Mouse (Mus musculus) neural tube, embryonic 11.5 days (tissue): ENCODE results near the gene Sema5b. TPM values are rescaled to one million over a fixed set of nuclear protein-coding genes. Genes with fewer than 3 reads are reported as not detected.
A peak's percentile ranks its signal among the peaks of the same experiment; 100 is the strongest.

Experiments used
- ATAC-seq: fragments of 200-750 bp; cut with Nextera tagmentation; 2 replicates; pipeline ENCODE4 v1.8.0; 2017; ENCODE audit warnings: moderate number of reproducible peaks, mild to moderate bottlenecking, moderate TSS enrichment, moderate library complexity; ENCODE audit not compliant: insufficient read depth, low FRiP score, low TSS enrichment
- DNase-seq: peaks from one replicate; pipeline ENCODE4 v3.0.0-alpha.2; 2015; ENCODE audit warnings: low spot score
- H3K27ac ChIP-seq: fragments of 300-500 bp; sonication (generic); 2 replicates; pipeline ENCODE4 v1.5.1; 2014; ENCODE audit warnings: low read depth, mild to moderate bottlenecking, low read length
- H3K27me3 ChIP-seq: fragments of 300-500 bp; sonication (generic); 2 replicates; pipeline ENCODE4 v1.6.1; 2014; ENCODE audit warnings: mild to moderate bottlenecking, low read length, mixed read lengths; ENCODE audit not compliant: control insufficient read depth, insufficient read depth
- H3K36me3 ChIP-seq: fragments of 300-500 bp; sonication (generic); 2 replicates; pipeline ENCODE4 v1.6.1; 2014; ENCODE audit warnings: mild to moderate bottlenecking, low read length, moderate library complexity, mixed read lengths; ENCODE audit not compliant: control insufficient read depth, insufficient read depth
- H3K4me1 ChIP-seq: fragments of 300-500 bp; sonication (generic); 2 replicates; pipeline ENCODE4 v1.6.1; 2014; ENCODE audit warnings: low read length, mixed read lengths; ENCODE audit not compliant: control insufficient read depth, insufficient read depth
- H3K4me2 ChIP-seq: fragments of 300-500 bp; sonication (generic); 2 replicates; pipeline ENCODE4 v1.6.1; 2014; ENCODE audit warnings: low read depth, mild to moderate bottlenecking, moderate library complexity
- H3K4me3 ChIP-seq: fragments of 300-500 bp; sonication (generic); 2 replicates; pipeline ENCODE4 v1.5.1; 2014; ENCODE audit warnings: low read depth, low read length
- H3K9ac ChIP-seq: fragments of 300-500 bp; sonication (generic); 2 replicates; pipeline ENCODE4 v1.6.1; 2014; ENCODE audit warnings: mild to moderate bottlenecking, low read length
- H3K9me3 ChIP-seq: fragments of 300-500 bp; sonication (generic); 2 replicates; pipeline ENCODE4 v1.6.1; 2016; ENCODE audit warnings: low read length; ENCODE audit not compliant: control insufficient read depth
- WGBS: fragments of 180-500 bp; shearing (Covaris S2); extraction: QIAGEN DNeasy Blood & Tissue Kit; methylation state at CpG from one replicate; pipeline ENCODE4 v1.1.7; 2014; 5-methylcytosine and 5-hydroxymethylcytosine counted together
- polyA plus RNA-seq: library from polyadenylated mRNA; unstranded; fragments of >200 nt; fragmentation: Nextera tagmentation; extraction: Ambion mirVana; gene quantifications from 2 replicates; pipeline ENCODE4 v1.2.1, GENCODE M21; 2014

The Sema5b gene
- polyA plus RNA-seq, 1 experiment from 2014 or later, result 28.1 TPM

DNA sequence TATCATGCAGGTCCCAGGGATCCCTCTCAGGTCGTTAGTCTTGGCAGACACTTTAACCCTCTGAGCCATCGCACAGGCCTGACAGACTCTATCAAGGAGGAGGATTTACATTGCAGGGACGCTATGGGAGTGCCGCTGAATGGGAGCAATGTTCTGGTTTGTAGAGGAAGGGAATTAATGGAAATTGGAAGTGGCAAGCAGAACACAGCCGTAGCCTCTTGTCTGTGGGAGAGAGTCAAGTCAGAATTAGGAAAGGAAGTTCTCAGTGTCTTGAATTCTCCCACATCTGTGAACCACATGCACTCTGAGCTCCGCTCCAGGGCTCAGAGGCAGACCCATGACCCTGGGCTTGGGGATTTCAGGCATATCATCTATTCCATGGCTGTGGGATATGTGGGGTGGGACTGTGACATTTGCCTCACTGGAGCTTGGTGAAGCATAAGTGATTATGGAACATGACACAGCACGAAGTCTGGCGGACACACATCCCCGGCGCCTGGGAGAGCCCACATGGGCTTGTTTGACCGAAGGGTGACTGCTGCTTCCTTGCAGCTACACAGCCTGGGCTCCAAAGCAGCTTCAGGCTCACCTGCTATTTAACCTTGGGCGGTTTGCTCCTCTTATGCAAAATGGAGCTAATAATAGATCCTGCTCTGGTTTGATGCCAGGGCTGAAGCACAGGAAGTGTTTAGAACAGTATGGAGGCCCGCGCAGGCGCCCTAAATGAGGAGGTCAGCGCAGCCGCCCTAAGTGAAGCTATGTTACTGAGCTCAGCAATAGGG lies 140.6 kb downstream of the Sema5b start:
- ATAC-seq, result no peak
- Histone ChIP-seq H3K4me1 (peaks cover 5% of the 10 kb centered on the region), H3K4me3 (no peak overlapping the region), H3K4me2 (no peak overlapping the region), H3K9me3 (no peaks in the 10 kb centered on the region), H3K9ac (no peak overlapping the region), H3K36me3 (no peaks in the 10 kb centered on the region), H3K27me3 (no peaks in the 10 kb centered on the region), H3K27ac (no peak overlapping the region)
- 56% methylated on average over 17 of the region's 17 CpGs for WGBS
- peak; percentile 32 for DNase-seq

DNA sequence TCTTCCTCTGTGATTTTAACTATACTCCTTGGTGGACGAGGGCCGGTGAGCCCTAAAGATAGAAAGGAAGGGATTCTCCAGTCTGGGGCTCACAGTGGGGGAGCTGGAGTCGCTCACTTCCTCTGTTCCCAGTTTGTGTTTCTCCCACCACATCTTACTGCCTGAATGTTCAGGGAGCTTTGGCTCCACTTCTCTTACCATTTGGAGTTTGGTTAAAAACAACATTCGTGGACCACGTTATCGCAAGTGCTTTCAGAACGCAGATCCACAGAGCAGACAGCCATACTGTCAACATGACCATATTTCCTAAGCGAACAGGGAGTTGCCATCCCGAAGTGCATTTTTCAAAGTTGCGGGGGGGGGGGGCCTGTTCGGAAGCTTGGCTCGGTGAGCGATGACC lies 144.1 kb downstream of the Sema5b start:
- ATAC-seq, result no peak
- Histone ChIP-seq H3K9ac (no peak overlapping the region), H3K36me3 (no peaks in the 10 kb centered on the region), H3K4me3 (no peak overlapping the region), H3K4me2 (no peak overlapping the region), H3K27ac (no peak overlapping the region), H3K27me3 (no peaks in the 10 kb centered on the region), H3K4me1 (peaks cover 5% of the 10 kb centered on the region), H3K9me3 (no peaks in the 10 kb centered on the region)
- DNase-seq, result no peak
- WGBS, result 77% methylated on average over 13 of the region's 13 CpGs

DNA sequence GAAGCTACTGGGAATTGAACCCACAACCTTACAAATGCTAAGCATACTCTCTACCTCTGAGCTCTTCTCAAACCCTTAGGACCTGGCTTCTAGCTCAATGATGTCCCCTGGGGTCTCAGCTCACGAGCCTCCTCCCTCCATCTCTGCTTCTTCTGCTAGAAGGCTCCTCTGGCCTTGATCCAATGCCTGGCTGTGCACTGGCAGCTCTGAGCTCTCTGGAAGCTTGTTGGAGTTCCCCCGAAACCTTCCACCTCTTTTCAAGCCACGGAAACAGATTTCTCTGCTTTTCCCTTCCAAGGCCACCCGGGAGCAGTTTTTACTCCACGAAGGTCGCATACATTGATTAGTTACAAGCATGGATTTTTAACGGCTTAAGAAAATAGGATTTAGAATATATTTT lies 145.5 kb downstream of the Sema5b start:
- Histone ChIP-seq H3K36me3 (no peaks in the 10 kb centered on the region), H3K9me3 (no peaks in the 10 kb centered on the region), H3K9ac (no peak overlapping the region), H3K4me2 (no peak overlapping the region), H3K4me3 (no peak overlapping the region), H3K4me1 (peaks cover 2% of the 10 kb centered on the region), H3K27ac (no peak overlapping the region), H3K27me3 (no peaks in the 10 kb centered on the region)
- DNase-seq (no peak), ATAC-seq (no peak)
- 81% methylated on average over 7 of the region's 7 CpGs for WGBS

DNA sequence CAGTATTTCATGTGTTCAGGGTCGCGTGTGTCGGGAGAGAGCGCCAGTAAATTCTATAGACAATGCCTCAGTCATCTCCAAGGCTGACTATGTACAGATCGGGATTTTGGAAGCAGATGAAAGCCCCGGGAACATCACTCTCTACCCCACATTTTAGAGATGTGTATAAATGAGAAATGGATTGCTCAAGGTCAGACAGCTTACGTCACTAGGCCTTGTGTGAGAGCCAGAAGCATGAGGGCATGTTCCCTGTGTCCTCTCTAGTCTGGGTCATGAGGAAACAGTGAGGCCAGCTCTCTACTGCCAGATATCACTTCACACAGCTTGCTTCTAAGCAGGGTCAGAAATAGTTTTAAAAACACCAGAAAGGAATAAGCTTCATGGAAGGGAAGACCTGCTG lies 150.7 kb downstream of the Sema5b start:
- Histone ChIP-seq H3K27me3 (no peaks in the 10 kb centered on the region), H3K9ac (no peak overlapping the region), H3K4me1 (no peaks in the 10 kb centered on the region), H3K4me3 (no peak overlapping the region), H3K9me3 (no peaks in the 10 kb centered on the region), H3K27ac (no peak overlapping the region), H3K36me3 (no peaks in the 10 kb centered on the region), H3K4me2 (no peak overlapping the region)
- ATAC-seq, result no peak
- no peak for DNase-seq
- 93% methylated on average over 7 of the region's 7 CpGs for WGBS

DNA sequence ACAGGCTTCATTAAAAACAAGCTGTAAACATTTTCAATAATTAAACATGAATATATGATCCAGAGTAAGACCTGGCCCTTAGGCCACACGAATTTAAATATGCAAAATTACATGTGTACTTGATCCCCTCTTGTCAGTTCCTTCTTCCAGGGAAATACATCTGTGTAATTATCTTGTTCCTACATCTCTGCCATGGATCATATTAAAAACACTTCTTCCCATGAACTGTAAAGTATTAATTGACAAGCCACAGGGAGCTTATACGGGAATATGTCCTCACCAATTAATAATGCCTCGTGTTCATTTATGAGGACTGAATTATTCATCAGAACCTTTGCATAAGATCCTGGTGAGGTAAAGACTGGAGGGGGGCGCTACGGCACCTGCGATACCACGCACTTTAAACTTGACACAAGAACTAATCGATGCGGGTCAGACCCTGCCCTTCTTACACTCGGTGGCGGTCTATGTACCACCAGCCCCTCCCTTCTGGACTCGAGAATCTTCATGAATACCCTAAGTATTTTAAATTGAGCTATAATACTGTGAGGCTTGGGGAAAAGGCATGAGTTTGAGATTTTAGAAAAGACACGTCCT lies 153.4 kb downstream of the Sema5b start:
- H3K9me3 ChIP-seq, result no peaks in the 10 kb centered on the region
- no peaks in the 10 kb centered on the region for H3K27me3 ChIP-seq
- no peaks in the 10 kb centered on the region for H3K36me3 ChIP-seq
- WGBS, result 91% methylated on average over 13 of the region's 13 CpGs
- DNase-seq (no peak), ATAC-seq (no peak)
- H3K27ac ChIP-seq, result no peak overlapping the region
- H3K4me2 ChIP-seq, result no peak overlapping the region
- H3K4me3 ChIP-seq, result no peak overlapping the region
- no peak overlapping the region for H3K9ac ChIP-seq
- no peaks in the 10 kb centered on the region for H3K4me1 ChIP-seq

DNA sequence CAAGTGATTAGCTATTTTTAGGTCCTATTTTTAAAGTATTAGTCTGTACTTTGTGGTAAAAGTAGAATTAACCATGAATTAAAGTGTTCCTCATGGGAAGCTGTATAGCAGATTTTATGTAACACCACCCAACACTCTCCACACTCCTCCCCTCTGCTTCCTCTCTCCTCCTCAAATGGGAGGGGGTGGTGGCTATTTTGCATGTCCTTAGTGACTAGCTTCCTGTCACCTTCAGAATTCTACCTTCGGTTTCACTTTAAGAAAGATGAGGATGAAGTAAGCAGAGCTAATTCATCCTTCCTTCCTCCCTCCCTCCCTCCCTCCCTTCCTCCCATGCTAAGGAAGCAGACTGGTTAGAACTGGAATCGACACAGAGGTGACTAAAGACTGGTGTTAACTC lies 155.2 kb downstream of the Sema5b start:
- Histone ChIP-seq H3K9ac (no peak overlapping the region), H3K4me1 (no peaks in the 10 kb centered on the region), H3K4me3 (no peak overlapping the region), H3K9me3 (no peaks in the 10 kb centered on the region), H3K27me3 (no peaks in the 10 kb centered on the region), H3K4me2 (no peak overlapping the region), H3K36me3 (no peaks in the 10 kb centered on the region), H3K27ac (no peak overlapping the region)
- ATAC-seq (no peak), DNase-seq (no peak)
- WGBS, result 82% methylated on average over 2 of the region's 2 CpGs

DNA sequence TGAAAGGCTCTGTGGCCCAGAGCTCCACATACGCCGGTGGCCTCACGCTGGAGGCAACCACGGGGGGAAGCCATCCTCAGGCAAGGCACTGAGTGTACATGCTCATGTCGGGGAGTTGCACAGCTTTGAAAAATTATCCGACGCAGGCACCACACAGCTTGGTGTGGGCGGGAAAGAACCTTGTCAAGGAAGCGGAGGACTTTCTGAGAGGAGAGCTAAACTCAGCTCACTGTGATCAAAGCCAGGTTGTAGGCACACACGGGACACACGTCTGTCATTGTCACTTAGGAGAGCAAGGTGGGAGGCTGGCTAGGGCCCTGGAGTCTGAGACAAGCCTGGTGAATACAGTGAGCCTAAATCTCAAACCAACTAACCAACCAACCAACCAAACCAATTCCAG lies 160.9 kb downstream of the Sema5b start:
- H3K4me1 ChIP-seq, result no peaks in the 10 kb centered on the region
- 62% methylated on average over 11 of the region's 11 CpGs for WGBS
- H3K27me3 ChIP-seq, result no peaks in the 10 kb centered on the region
- DNase-seq, result no peak
- no peak overlapping the region for H3K27ac ChIP-seq
- no peak overlapping the region for H3K4me2 ChIP-seq
- ATAC-seq, result no peak
- H3K4me3 ChIP-seq, result no peak overlapping the region
- H3K9ac ChIP-seq, result no peak overlapping the region
- H3K9me3 ChIP-seq, result no peaks in the 10 kb centered on the region
- H3K36me3 ChIP-seq, result no peaks in the 10 kb centered on the region; the same call in 1 of the 2 replicates

DNA sequence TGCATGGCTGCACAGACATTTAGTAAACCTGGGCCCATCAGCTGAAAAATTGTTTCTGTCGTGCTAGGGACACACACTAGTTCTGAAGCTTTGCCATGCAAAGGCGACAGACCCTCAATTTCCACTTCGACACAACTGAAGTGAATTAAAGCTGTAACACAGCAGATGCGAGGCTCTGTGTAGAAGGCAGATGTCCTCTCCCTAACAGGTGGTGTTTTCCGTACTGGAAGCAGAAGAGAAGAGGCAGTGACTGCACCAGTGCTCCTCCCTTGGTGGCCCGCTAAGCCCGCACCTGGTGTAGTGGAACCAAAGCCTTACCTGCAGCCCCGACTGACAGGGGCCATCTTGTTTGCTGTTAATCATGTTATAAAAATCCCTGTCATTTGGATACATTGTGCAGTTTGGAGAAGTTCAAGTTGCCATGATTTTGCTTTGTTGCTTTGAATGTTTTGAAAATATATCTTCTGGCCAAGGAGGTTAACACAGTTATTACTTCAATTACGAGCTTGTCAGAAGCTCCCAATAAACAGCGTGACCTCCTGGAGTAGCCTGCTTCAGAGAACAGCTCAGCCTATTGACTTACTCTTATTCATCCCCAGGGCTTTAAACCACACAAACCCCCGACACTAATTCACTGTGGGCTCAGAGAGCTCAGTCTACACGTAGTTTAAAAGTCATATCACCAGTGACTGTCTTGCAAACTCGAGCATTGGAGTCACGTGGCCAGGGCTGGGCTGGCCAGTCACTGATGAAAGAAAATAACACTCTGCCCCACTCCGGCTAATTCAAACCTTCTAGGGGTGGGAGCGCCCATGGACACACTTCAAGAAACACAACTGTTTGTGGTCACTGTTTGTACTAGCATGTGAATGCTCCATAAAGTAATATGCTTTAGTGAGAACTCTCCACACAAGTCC lies 163.1 kb downstream of the Sema5b start:
- Histone ChIP-seq H3K27me3 (no peaks in the 10 kb centered on the region), H3K4me1 (no peaks in the 10 kb centered on the region), H3K9ac (no peak overlapping the region), H3K9me3 (no peaks in the 10 kb centered on the region), H3K27ac (no peak overlapping the region), H3K4me2 (no peak overlapping the region), H3K4me3 (no peak overlapping the region), H3K36me3 (no peaks in the 10 kb centered on the region; the same call in 1 of the 2 replicates)
- DNase-seq (no peak), ATAC-seq (no peak)
- WGBS, result 63% methylated on average over 16 of the region's 16 CpGs
